In genomic region chr3:79567703-79568362, GRCm38 (mm10) we compare ENCODE assay signal across 8 mouse cellular contexts. TPM values are rescaled to one million over a fixed set of nuclear protein-coding genes. Genes with fewer than 3 reads are reported as not detected.
DNase-seq lines count a peak whose midpoint lies in the region; ATAC-seq and TF ChIP-seq lines count a peak whose summit lies in the region.

Fnip2 (minus strand) TSS chr3:79567796.

- H3K27me3 ChIP-seq in hindbrain, embryonic 10.5 days (ENCODE audit: insufficient read depth, poor library complexity, severe bottlenecking): no peaks in the 10 kb centered on the region
- no peaks in the 10 kb centered on the region for H3K27me3 ChIP-seq in lung, postnatal 0 days (replicated peaks; ENCODE audit: insufficient read depth, low read length)

- H3K4me1 ChIP-seq in hindbrain, embryonic 10.5 days (replicated peaks): peaks cover 23% of the 10 kb centered on the region
- no peaks in the 10 kb centered on the region for H3K4me1 ChIP-seq in lung, postnatal 0 days (ENCODE audit: insufficient read depth, low read depth, low read length)

- peak; percentile 90 for ATAC-seq in frontal cortex, adult (ENCODE audit: low TSS enrichment)
- peak; percentile 96 for ATAC-seq in lung, postnatal 0 days

- peak within 1 kb of the TSS; percentile 93 for H3K27ac ChIP-seq in hindbrain, embryonic 10.5 days
- peak within 1 kb of the TSS; percentile 85 for H3K27ac ChIP-seq in lung, postnatal 0 days (ENCODE audit: low read length)

- WGBS in hindbrain, embryonic 10.5 days: under 1% methylated on average over 55 of the region's 55 CpGs
- under 1% methylated on average over 45 of the region's 55 CpGs for WGBS in lung, postnatal 0 days

- peak within 1 kb of the TSS; percentile 88 for H3K4me3 ChIP-seq in hindbrain, embryonic 10.5 days
- peak within 1 kb of the TSS; percentile 72 for H3K4me3 ChIP-seq in lung, postnatal 0 days (ENCODE audit: low read depth, low read length)

- TF ChIP-seq CTCF in lung, postnatal 0 days (IDR thresholded peaks at IDR 0.05): no peak

- H3K4me2 ChIP-seq in lung, postnatal 0 days (replicated peaks; ENCODE audit: low read depth, low read length): peak within 1 kb of the TSS; percentile 85

- no peaks in the 10 kb centered on the region for H3K36me3 ChIP-seq in hindbrain, embryonic 10.5 days
- H3K36me3 ChIP-seq in lung, postnatal 0 days (ENCODE audit: insufficient read depth, low read length): no peaks in the 10 kb centered on the region

- DNase-seq in MN1 (ENCODE audit: low spot score): peak; percentile 94
- peak; percentile 93 for DNase-seq in cerebellum, adult 9-10 months
- peak; percentile 94 for DNase-seq in hindbrain, embryonic 10.5 days (ENCODE audit: low spot score)
- peak; percentile 94 for DNase-seq in layer of hippocampus, adult 9-11 months
- DNase-seq in lung, postnatal 0 days (ENCODE audit: low spot score): peak; percentile 98
- peak; percentile 69 for DNase-seq in ovary, postnatal 14 days (ENCODE audit: low spot score)
- peak; percentile 84 for DNase-seq in thymus, postnatal 14 days

- H3K9ac ChIP-seq in lung, postnatal 0 days (replicated peaks; ENCODE audit: low read depth): peak within 1 kb of the TSS; percentile 64

- no peaks in the 10 kb centered on the region for H3K9me3 ChIP-seq in hindbrain, embryonic 10.5 days
- H3K9me3 ChIP-seq in lung, postnatal 0 days (ENCODE audit: low read length): no peaks in the 10 kb centered on the region

- TF ChIP-seq EP300 in lung, postnatal 0 days (IDR thresholded peaks at IDR 0.05): no peak

RNA-seq across cellular contexts. Expression of gene Fnip2, which starts in this region (rescaled TPM):
- 5.0 and 5.8 TPM in 2 replicates for polyA plus RNA-seq in hindbrain, embryonic 10.5 days (2016; fragmentation: Nextera tagmentation; extraction: Ambion mirVana)
- 3.5 and 4.2 TPM in 2 replicates for polyA plus RNA-seq in lung, postnatal 0 days (2015; fragmentation: Nextera tagmentation; extraction: Ambion mirVana)

Comparison
In these comparisons a context has a peak if more than half of its experiments do, and no peak if none do; other contexts are left out.
1. Peak in every context shown above with its lines: DNase-seq, ATAC-seq, H3K4me3 ChIP-seq and H3K27ac ChIP-seq.